10 mouse cellular contexts compared by ENCODE assay signal in genomic region chr13:43268539-43269327, GRCm38 (mm10). TPM values are rescaled to one million over a fixed set of nuclear protein-coding genes. Genes with fewer than 3 reads are reported as not detected.
A peak's percentile ranks its signal among the peaks of the same experiment; 100 is the strongest.
DNase-seq lines count a peak whose midpoint lies in the region; ATAC-seq and TF ChIP-seq lines count a peak whose summit lies in the region.
"Had no signal": no experiment of that assay in that cellular context is flagged by ENCODE, and none has a peak within 500 bp of the region (broad histone marks: within the 10 kb centered on the region; RNA-seq: fewer than 3 reads in every experiment).

No protein-coding gene starts in this region.

- H3K4me3 ChIP-seq in thymus, adult 2 months (ENCODE audit: control insufficient read depth, insufficient read depth, low read length) = no peak overlapping the region
- H3K4me3 ChIP-seq in intestine, embryonic 15.5 days (replicated peaks) = no peak overlapping the region
- H3K4me3 ChIP-seq: hindbrain, embryonic 10.5 days had no signal

- H3K9ac ChIP-seq in intestine, embryonic 15.5 days = no peak overlapping the region

- no peak overlapping the region for H3K4me2 ChIP-seq in intestine, embryonic 15.5 days (replicated peaks)

- no peaks in the 10 kb centered on the region for H3K27me3 ChIP-seq in thymus, adult 2 months (ENCODE audit: control insufficient read depth, insufficient read depth, low read length)
- H3K27me3 ChIP-seq in intestine, embryonic 15.5 days (replicated peaks) = no peaks in the 10 kb centered on the region

- WGBS in thymus, adult 2 months = 13% methylated on average over 12 of the region's 12 CpGs
- 49% methylated on average over 12 of the region's 12 CpGs for whole genome bisulfite sequencing in intestine, embryonic 15.5 days

- H3K36me3 ChIP-seq in thymus, adult 2 months (ENCODE audit: control insufficient read depth, insufficient read depth, low read length) = no peaks in the 10 kb centered on the region
- H3K36me3 ChIP-seq in intestine, embryonic 15.5 days = no peaks in the 10 kb centered on the region
- H3K36me3 ChIP-seq: hindbrain, embryonic 10.5 days had no signal

- peak; percentile 31 to 39 for DNase-seq in lung, adult 18-20 months
- DNase-seq in lung, postnatal 14 days = no peak
- DNase-seq in R1 (ENCODE audit: low read depth, low spot score) = peak; percentile 41
- peak; percentile 55 for DNase-seq in lung, postnatal 25 days (ENCODE audit: low spot score)
- peak; percentile 58 for DNase-seq in thymus, adult 2 months
- no peak for DNase-seq in adrenal gland, adult 8-10 months
- no peak for DNase-seq in urinary bladder, adult 2 months (ENCODE audit: low spot score)
- DNase-seq: adrenal gland, postnatal 36 days had no signal

- no peaks in the 10 kb centered on the region for H3K9me3 ChIP-seq in intestine, embryonic 15.5 days
- H3K9me3 ChIP-seq: hindbrain, embryonic 10.5 days had no signal

- no peak for TF ChIP-seq CTCF in thymus, adult 2 months (IDR thresholded peaks at IDR 0.05; ENCODE audit: borderline replicate concordance, control insufficient read depth, extremely low read depth, insufficient read depth, low read length, poor library complexity)

- no peak for ATAC-seq in intestine, embryonic 15.5 days

- peaks cover 19% of the 10 kb centered on the region for H3K4me1 ChIP-seq in thymus, adult 2 months (replicated peaks; ENCODE audit: control insufficient read depth, insufficient read depth, low read length)
- no peaks in the 10 kb centered on the region for H3K4me1 ChIP-seq in intestine, embryonic 15.5 days (replicated peaks)

- H3K27ac ChIP-seq in thymus, adult 2 months (ENCODE audit: control insufficient read depth, insufficient read depth, low read length) = no peak overlapping the region
- H3K27ac ChIP-seq in intestine, embryonic 15.5 days = no peak overlapping the region
- H3K27ac ChIP-seq: hindbrain, embryonic 10.5 days had no signal

- TF ChIP-seq POLR2A in thymus, adult 2 months (IDR thresholded peaks at IDR 0.05; ENCODE audit: control insufficient read depth, extremely low read depth, insufficient read depth, low read length, poor library complexity) = no peak

RNA-seq across cellular contexts. Expression of gene Gfod1, which starts 35.2 kb away (rescaled TPM):
- polyA plus RNA-seq in thymus, adult 2 months (2012; rRNA removed) = 4.1 and 4.3 TPM in 2 replicates
- total RNA-seq in adrenal gland, adult 8-10 months (2022) = 10 to 100 TPM in 1 of 4 experiments, 1 to 10 TPM in 3; 8.1 to 10.0 (median 9.0) TPM
- polyA plus RNA-seq in urinary bladder, adult 2 months (2012; rRNA removed) = 3.6 and 4.7 TPM in 2 replicates
- 0.20 and 0.33 TPM in 2 replicates for polyA plus RNA-seq in intestine, embryonic 15.5 days (2015; fragmentation: Nextera tagmentation; extraction: Ambion mirVana)

Comparison
In these comparisons a context has a peak if more than half of its experiments do, and no peak if none do; other contexts are left out.
1. DNase-seq: peak in lung, adult 18-20 months (2 of 2), R1 (single experiment), lung, postnatal 25 days (single experiment) and thymus, adult 2 months (single experiment); none in lung, postnatal 14 days (single experiment), adrenal gland, adult 8-10 months (single experiment) and urinary bladder, adult 2 months (single experiment).